Mouse (Mus musculus) cerebellum, adult 11 months (tissue): ENCODE measurements at regions not wholly inside any gene's neighbourhood (a gene's known extent, or its start where the extent isn't known, plus 50 kb on each side); places are given as distances from the start of the nearest gene placed in this dataset.
A peak's percentile ranks its signal among the peaks of the same experiment; 100 is the strongest.

Experiments
- DNase-seq: peaks from one replicate; pipeline ENCODE4 v3.0.0; 2022

DNA sequence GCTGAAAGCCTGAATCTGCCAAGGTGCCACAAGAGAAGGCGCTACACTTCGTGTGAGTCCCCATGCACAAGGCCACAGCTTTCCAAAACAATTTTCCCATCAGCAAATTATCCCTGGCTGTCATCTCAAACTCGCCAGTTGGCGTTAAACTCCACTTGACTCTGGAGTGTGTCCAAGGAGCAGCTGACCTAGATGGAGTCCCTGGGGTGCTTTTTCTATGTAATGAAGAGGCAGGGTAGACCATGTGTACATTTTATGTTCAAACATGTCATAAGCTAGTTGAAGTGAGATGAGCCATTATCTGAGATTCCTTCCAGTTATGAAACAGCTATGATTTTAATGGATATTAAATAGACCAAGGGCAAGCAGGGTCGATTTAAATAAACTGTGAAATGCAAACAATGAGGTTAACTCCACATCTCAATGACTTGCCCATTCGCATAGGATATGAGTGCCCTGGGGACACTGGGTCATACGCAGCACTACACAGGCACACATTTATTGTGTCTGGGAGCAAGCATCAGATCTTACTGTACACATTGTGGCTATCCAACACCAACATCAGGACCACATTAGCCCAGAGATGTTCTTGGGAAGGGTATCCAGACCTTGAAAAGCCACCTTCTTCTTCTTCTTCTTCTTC, 51.0 kb upstream of the Sfswap start:
- DNase-seq, result peak; percentile 53
